Mouse (Mus musculus) liver, embryonic 13.5 days (tissue): Measurements from ENCODE around the gene Tmem208. TPM values are rescaled to one million over a fixed set of nuclear protein-coding genes. Genes with fewer than 3 reads are reported as not detected.

ENCODE experiments used
- ATAC-seq: fragments of 200-750 bp; cut with Nextera tagmentation; 2 replicates; pipeline ENCODE4 v1.8.0; 2017; ENCODE audit warnings: low read depth, mild to moderate bottlenecking, moderate number of reproducible peaks, moderate library complexity
- DNase-seq: peaks from one replicate; pipeline ENCODE4 v3.0.0; 2022
- H3K27ac ChIP-seq: fragments of 300-500 bp; sonication (generic); 2 replicates; pipeline ENCODE4 v1.5.1; 2015; ENCODE audit warnings: moderate library complexity, mild to moderate bottlenecking, inconsistent platforms
- H3K27me3 ChIP-seq: fragments of 300-500 bp; sonication (generic); 2 replicates; pipeline ENCODE4 v1.6.1; 2015; ENCODE audit warnings: mild to moderate bottlenecking, inconsistent platforms
- H3K36me3 ChIP-seq: fragments of 300-500 bp; sonication (generic); 2 replicates; pipeline ENCODE4 v1.6.1; 2015; ENCODE audit warnings: mild to moderate bottlenecking, inconsistent platforms
- H3K4me1 ChIP-seq: fragments of 300-500 bp; sonication (generic); replicated peaks from 2 replicates; pipeline ENCODE4 v1.6.1; 2015; ENCODE audit warnings: inconsistent platforms
- H3K4me2 ChIP-seq: fragments of 300-500 bp; sonication (generic); 2 replicates; pipeline ENCODE4 v1.6.1; 2015; ENCODE audit warnings: inconsistent platforms, mild to moderate bottlenecking, moderate library complexity
- H3K4me3 ChIP-seq: fragments of 300-500 bp; sonication (generic); replicated peaks from 2 replicates; pipeline ENCODE4 v1.5.1; 2015; ENCODE audit warnings: mild to moderate bottlenecking, inconsistent platforms
- H3K9ac ChIP-seq: fragments of 300-500 bp; sonication (generic); 2 replicates; pipeline ENCODE4 v1.6.1; 2015; ENCODE audit warnings: mild to moderate bottlenecking, inconsistent platforms
- H3K9me3 ChIP-seq: fragments of 300-500 bp; sonication (generic); replicated peaks from 2 replicates; pipeline ENCODE4 v1.6.1; 2016; ENCODE audit warnings: inconsistent platforms
- WGBS: fragments of 180-500 bp; shearing (Covaris S2); methylation state at CpG from one replicate; pipeline ENCODE4 v1.1.7; 2015; ENCODE audit not compliant: insufficient replicate concordance; 5-methylcytosine and 5-hydroxymethylcytosine counted together
- polyA plus RNA-seq: library from polyadenylated mRNA; unstranded; fragments of >200 nt; fragmentation: Nextera tagmentation; extraction: Ambion mirVana; gene quantifications from 2 replicates; pipeline ENCODE4 v1.2.1, GENCODE M21; 2015

Gene Tmem208
- polyA plus RNA-seq, 1 experiment from 2014 or later: 108 TPM

GRCm38 (mm10) chr8:105331931-105332330 lies 5.8 kb downstream of the Tmem208 start:
- peaks cover 72% of the 10 kb centered on the region for H3K36me3 ChIP-seq
- peaks cover 31% of the 10 kb centered on the region for H3K4me1 ChIP-seq
- no peak overlapping the region for H3K4me2 ChIP-seq
- 92% methylated on average over 9 of the region's 9 CpGs for WGBS
- H3K27ac ChIP-seq: no peak overlapping the region
- no peak for ATAC-seq
- no peak overlapping the region for H3K9ac ChIP-seq
- no peak overlapping the region for H3K4me3 ChIP-seq
- no peak for DNase-seq
- no peaks in the 10 kb centered on the region for H3K9me3 ChIP-seq
- H3K27me3 ChIP-seq: no peaks in the 10 kb centered on the region

GRCm38 (mm10) chr8:105332523-105332922 lies 6.4 kb downstream of the Tmem208 start:
- DNase-seq (no peak), ATAC-seq (no peak)
- H3K4me3 ChIP-seq: no peak overlapping the region
- no peak overlapping the region for H3K9ac ChIP-seq
- no peak overlapping the region for H3K27ac ChIP-seq
- WGBS: 69% methylated on average over 2 of the region's 2 CpGs
- H3K4me1 ChIP-seq: peaks cover 26% of the 10 kb centered on the region
- peaks cover 72% of the 10 kb centered on the region for H3K36me3 ChIP-seq
- no peaks in the 10 kb centered on the region for H3K27me3 ChIP-seq
- H3K9me3 ChIP-seq: no peaks in the 10 kb centered on the region
- no peak overlapping the region for H3K4me2 ChIP-seq

- no peaks in the 10 kb centered on the region for H3K9me3 ChIP-seq
- H3K27ac ChIP-seq: no peak overlapping the region
- H3K36me3 ChIP-seq: peaks cover 38% of the 10 kb centered on the region
- no peak overlapping the region for H3K9ac ChIP-seq
- ATAC-seq: no peak
- no peaks in the 10 kb centered on the region for H3K27me3 ChIP-seq
- WGBS: 82% methylated on average over 32 of the region's 32 CpGs
- H3K4me2 ChIP-seq: no peak overlapping the region
- peak; percentile 20 for DNase-seq
- H3K4me1 ChIP-seq: peaks cover 49% of the 10 kb centered on the region
- H3K4me3 ChIP-seq: no peak overlapping the region
These were observed 10.4 kb downstream of the Tmem208 start for GRCm38 (mm10) chr8:105336373-105337130.

GRCm38 (mm10) chr8:105338992-105339391 lies 12.8 kb downstream of the Tmem208 start:
- whole genome bisulfite sequencing: 7% methylated on average over 4 of the region's 4 CpGs
- ATAC-seq: no peak

GRCm38 (mm10) chr8:105339886-105340635 lies 13.9 kb downstream of the Tmem208 start:
- peak; percentile 75 for ATAC-seq
- Histone ChIP-seq H3K9ac (no peak overlapping the region; the same call in 1 of the 2 replicates), H3K4me2 (0 out of 2 replicates have a peak overlapping the region, but pooled peaks have one; percentile 8), H3K27me3 (no peaks in the 10 kb centered on the region), H3K27ac (peak overlapping the region; percentile 34; the same call in 1 of the 2 replicates), H3K36me3 (peaks cover 20% of the 10 kb centered on the region), H3K9me3 (no peaks in the 10 kb centered on the region), H3K4me1 (peaks cover 73% of the 10 kb centered on the region), H3K4me3 (no peak overlapping the region)
- WGBS: 30% methylated on average over 6 of the region's 6 CpGs
- DNase-seq: peak; percentile 26

More at GRCm38 (mm10) chr8:105338992-105339391, 12.8 kb downstream of the Tmem208 start:
- Histone ChIP-seq H3K9me3 (no peaks in the 10 kb centered on the region), H3K4me1 (peaks cover 63% of the 10 kb centered on the region), H3K4me3 (no peak overlapping the region), H3K4me2 (no peak overlapping the region), H3K9ac (peak overlapping the region; percentile 17; the same call in 1 of the 2 replicates), H3K36me3 (peaks cover 28% of the 10 kb centered on the region), H3K27ac (peak overlapping the region; percentile 50; the same call in 1 of the 2 replicates), H3K27me3 (no peaks in the 10 kb centered on the region)
- DNase-seq: no peak

GRCm38 (mm10) chr8:105341399-105341798 lies 15.2 kb downstream of the Tmem208 start:
- DNase-seq: no peak
- Histone ChIP-seq H3K9ac (no peak overlapping the region), H3K27me3 (peaks cover 4% of the 10 kb centered on the region), H3K9me3 (no peaks in the 10 kb centered on the region), H3K27ac (peak overlapping the region; percentile 34; the same call in 1 of the 2 replicates), H3K4me3 (no peak overlapping the region), H3K4me1 (peaks cover 86% of the 10 kb centered on the region), H3K4me2 (no peak overlapping the region), H3K36me3 (peaks cover 9% of the 10 kb centered on the region)
- WGBS: 69% methylated on average over 8 of the region's 8 CpGs
- ATAC-seq: no peak

- Histone ChIP-seq H3K9ac (no peak overlapping the region), H3K27me3 (peaks cover 18% of the 10 kb centered on the region), H3K9me3 (no peaks in the 10 kb centered on the region), H3K36me3 (peaks cover 1% of the 10 kb centered on the region; the same call in 1 of the 2 replicates), H3K27ac (no peak overlapping the region), H3K4me3 (no peak overlapping the region), H3K4me2 (no peak overlapping the region), H3K4me1 (peaks cover 90% of the 10 kb centered on the region)
- 47% methylated on average over 4 of the region's 4 CpGs for WGBS
- DNase-seq (no peak), ATAC-seq (no peak)
These were observed 16.6 kb downstream of the Tmem208 start for GRCm38 (mm10) chr8:105342768-105343167.

GRCm38 (mm10) chr8:105343791-105344574 lies 17.8 kb downstream of the Tmem208 start:
- ATAC-seq (no peak), DNase-seq (no peak)
- 0 out of 2 replicates have a peak overlapping the region, but pooled peaks have one; percentile 10 for H3K4me2 ChIP-seq
- H3K4me1 ChIP-seq: peaks cover 90% of the 10 kb centered on the region
- peaks cover 30% of the 10 kb centered on the region for H3K27me3 ChIP-seq
- H3K9me3 ChIP-seq: no peaks in the 10 kb centered on the region
- H3K4me3 ChIP-seq: no peak overlapping the region
- no peak overlapping the region for H3K9ac ChIP-seq
- WGBS: 63% methylated on average over 7 of the region's 8 CpGs
- H3K27ac ChIP-seq: no peak overlapping the region
- H3K36me3 ChIP-seq: no peaks in the 10 kb centered on the region

GRCm38 (mm10) chr8:105345061-105345975 lies 19.2 kb downstream of the Tmem208 start:
- H3K4me3 ChIP-seq: no peak overlapping the region

More at GRCm38 (mm10) chr8:105345061-105345975, 19.2 kb downstream of the Tmem208 start:
- H3K9me3 ChIP-seq: no peaks in the 10 kb centered on the region
- H3K9ac ChIP-seq: no peak overlapping the region
- H3K4me2 ChIP-seq: peak overlapping the region; percentile 95
- H3K36me3 ChIP-seq: no peaks in the 10 kb centered on the region
- 28% methylated on average over 7 of the region's 7 CpGs for WGBS
- ATAC-seq (no peak), DNase-seq (no peak)
- 0 out of 2 replicates have a peak overlapping the region, but pooled peaks have one; percentile 19 for H3K27ac ChIP-seq
- peaks cover 43% of the 10 kb centered on the region for H3K27me3 ChIP-seq
- H3K4me1 ChIP-seq: peaks cover 82% of the 10 kb centered on the region
